Mouse (Mus musculus): ENCODE results near the gene Mpped2.

Gene Mpped2

DNA sequence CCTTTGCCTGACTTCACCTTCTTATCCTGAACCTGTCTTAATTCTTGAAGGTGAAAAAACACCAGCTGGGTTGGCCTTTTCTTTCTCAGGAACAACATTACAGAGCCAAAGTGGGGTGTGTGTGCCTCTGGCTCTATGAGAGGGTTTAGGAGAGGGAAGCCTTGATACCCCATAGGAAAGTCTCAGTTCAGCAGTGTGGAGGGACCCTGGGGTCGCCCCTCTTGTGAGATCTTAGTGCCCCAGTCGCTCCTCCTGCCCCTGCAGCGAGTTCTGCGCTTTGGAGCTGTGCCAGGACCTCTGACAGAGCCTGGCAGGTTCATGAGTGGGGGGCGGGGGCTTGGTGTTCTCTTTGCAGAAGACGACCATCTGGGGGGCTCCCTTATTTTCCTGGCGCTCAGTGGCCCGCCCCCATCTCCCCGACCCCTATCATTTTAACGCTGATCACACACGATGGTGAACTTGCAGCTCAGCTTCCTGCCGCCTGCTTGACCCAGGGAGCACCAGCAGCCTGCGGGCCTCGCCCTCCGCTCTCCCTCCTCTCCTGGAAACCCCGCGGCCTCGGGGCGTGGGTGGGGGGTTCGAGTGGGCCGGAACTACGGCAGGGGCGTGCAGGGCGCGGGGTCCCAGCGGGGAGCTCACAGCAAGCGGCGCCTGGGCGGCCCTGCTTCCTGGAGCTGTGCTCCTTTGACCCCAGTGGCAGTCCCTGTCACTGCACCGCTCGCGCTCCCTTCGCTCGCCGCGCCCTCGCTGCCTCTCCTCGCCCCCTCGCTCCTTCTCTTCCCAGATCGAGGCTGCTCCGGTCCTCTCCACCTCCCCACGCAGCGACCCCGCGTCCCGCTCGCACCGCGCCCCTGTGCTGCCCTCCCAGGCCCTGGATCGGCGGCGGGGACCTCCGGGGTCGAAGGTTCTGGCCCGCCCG lies at the start of gene Mpped2:
Gene Mpped2, plus strand, starts transcription at position 487 of the 919 bp plus-strand sequence.
- peak; percentile 79 to 82 for DNase-seq

DNA sequence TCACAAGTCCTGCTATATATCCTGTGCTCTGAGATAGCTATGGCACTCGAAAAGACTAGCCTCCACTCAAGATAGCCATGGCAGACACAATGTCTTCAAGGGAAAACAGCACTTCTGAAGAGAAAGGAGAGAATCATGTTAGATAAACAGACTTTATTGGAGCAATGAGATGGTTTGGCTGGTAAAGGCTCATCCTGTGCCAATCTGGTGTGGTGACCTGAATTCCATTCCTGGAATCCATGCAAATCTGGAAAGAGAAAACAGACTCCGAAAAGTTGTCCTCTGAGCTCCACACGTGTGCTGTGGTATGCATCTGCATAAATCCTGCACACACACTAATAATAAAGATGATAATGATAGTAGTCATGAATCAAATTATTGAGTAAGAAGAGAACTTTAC lies 48.3 kb upstream of the Mpped2 start:
- DNase-seq: peak in 1 of 2 experiments; percentile 21

DNA sequence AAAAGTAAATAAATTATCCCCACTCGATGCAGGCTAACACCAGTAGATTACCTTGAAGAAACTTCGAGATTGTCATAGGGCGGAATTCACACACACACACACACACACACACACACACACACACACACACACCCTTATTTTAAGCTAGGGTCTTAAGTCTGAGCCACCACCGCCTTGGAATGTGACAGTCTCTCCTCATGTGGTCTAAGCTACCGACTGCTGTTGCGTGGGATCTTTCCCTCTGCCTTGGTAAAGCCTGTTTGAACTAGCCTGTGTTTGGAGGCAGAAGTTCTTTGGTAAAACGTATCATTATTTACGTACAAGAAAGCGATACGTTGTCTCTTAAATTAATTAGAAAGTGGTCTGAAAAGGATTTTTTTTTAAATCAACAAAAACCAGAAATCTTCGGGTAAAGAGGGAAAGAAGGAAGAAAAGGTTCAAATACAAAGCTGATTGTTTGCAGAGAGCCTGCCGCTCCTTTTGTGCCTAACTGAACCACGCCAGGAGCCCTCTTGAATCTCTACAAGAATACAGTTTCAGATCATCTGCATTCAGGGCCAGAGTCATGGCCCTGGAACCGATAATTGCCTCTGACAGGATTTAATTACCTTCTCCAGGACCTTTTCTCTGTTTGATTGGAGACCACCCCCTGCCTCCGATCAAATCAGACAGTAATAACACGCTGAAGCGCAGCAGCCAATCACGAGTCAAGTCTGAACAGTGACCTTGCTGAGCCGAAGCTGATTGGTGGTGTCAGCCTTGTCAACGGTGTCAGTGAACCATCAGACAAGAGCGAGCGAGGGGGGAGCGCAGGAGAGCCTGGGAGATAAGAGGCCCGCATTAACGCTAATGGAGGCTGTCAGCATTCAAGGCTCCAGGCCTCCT lies 43.1 kb upstream of the Mpped2 start:
- peak; percentile 87 to 91 for DNase-seq

DNA sequence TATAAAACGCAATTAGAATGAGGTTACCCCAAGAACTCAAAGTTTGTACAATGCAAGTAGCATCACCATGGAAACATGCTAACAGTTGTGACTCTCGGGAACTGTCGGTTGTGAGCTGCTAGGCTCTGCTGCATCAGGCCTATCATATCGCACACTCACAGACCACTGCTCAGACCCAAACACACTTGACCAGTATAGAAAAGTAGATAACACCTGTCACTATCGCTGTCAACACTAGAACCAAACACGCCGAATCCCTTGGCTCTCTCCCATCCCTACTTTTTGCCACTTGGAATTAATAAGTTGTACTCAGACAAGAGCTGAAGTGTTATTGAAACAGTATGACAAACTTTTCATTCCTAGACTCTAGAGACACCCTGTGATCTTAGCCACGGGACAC lies 40.9 kb upstream of the Mpped2 start:
- DNase-seq: no peak

DNA sequence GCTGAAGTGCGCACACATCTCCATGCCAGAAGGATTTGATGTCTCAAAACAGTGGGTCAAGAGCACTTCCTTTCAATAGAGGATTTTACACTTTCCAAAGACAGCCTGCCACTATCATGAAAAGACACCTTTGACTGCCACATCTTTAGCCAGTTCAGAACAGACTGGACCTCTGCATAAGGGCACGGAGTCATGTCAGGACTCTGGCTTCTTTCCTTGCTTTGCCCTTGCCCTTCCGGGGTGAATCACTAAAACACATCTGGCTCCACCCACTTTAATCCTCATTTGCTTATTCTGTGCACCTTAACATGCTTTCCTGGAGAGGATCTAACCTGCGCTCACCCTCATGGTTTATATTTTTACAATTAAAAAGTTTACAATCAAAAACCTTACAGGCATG lies 40.3 kb upstream of the Mpped2 start:
- no peak for DNase-seq

DNA sequence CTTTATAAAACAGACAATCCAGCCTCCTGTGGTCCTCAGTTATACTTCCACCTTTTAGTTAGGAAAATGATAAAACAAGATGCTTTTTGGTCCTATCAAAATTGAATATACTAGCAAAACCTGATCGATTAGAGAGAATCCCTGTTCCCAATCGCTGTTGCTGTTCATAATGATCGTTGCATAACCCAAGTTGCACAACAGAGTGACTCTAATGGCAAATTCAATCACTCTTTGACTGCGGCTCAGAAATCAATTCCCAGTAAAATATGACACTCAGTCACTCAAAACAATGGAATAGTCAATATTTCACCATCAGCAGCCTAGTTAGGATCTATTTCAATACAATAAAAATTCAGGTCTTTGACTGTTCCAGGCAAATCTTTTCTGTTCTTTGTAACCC lies 39.8 kb upstream of the Mpped2 start:
- no peak for DNase-seq

DNA sequence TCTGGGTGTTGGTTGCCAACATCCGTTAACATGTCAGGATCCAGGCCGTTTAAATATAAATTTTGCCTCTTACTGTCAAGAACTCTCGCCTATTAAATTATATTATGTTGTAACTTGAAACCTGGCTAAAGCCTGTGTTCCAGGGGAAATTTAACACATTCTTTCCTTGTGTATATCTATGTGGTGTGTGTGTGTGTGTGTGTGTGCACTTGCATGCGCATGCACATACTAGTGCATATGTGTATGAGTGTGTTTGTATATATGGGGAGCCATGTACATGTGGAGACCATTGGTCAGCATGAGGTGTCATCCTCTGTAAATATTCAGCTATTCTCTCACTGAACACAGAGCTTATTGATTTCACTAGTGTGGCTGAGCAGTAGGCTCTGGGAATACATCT lies 37.8 kb upstream of the Mpped2 start:
- DNase-seq: no peak

DNA sequence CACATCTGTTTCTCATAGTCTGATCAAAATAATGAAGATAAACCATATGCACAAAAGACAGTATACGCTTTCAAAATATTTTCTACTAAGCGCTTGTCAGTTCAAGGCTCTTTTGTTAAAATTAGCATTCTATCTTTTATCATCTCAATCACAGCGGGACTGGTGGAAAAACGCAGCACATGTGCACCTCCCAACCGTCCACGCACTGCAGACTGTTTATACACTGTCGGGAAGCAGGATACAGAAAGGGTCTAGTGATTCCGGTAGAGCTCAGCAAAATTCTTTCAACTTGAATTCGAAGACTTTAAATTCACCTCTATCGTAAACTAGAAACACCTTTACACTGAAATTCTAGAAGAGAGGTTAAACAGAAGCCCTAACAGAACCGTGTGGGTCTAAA lies 27.8 kb upstream of the Mpped2 start:
- no peak for DNase-seq

DNA sequence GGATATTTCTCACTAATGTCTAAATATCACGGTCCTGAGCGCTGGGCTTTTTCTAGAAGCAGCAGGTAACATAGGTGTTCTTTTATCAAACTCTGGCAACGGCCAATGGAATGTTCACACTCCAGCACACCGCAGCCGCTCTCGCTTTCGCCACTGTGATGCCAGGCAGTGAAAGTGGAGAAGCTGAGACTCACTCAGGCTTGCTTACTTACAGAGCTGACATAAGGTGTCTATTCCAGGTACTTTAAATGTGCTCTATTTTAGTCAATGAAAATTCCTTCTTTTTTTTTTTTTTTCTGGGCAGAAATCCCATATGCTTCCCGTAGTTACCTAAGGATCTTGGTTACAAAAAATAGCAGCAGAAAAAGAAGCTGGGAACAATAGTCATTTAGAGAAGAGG lies 18.8 kb upstream of the Mpped2 start:
- DNase-seq: no peak

DNA sequence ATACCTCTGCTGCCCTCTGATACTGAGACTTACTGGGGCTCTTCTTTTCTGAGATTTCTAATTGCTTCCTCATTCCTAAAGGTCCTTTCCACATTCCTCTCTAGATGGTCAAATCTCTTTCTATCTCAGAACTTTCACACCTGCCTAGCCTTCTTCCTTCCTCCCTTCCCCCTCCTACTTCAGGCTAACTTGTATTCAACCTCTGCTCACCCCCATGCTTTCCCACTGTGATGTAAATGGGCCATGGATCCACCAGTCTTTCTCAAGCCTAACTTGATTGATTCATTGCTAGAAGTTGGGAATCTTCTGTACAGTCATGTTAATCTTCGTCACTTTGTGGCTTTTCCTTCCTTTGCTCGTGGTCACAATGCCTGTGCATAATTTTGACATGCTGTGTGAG lies 15.6 kb upstream of the Mpped2 start:
- no peak for DNase-seq

DNA sequence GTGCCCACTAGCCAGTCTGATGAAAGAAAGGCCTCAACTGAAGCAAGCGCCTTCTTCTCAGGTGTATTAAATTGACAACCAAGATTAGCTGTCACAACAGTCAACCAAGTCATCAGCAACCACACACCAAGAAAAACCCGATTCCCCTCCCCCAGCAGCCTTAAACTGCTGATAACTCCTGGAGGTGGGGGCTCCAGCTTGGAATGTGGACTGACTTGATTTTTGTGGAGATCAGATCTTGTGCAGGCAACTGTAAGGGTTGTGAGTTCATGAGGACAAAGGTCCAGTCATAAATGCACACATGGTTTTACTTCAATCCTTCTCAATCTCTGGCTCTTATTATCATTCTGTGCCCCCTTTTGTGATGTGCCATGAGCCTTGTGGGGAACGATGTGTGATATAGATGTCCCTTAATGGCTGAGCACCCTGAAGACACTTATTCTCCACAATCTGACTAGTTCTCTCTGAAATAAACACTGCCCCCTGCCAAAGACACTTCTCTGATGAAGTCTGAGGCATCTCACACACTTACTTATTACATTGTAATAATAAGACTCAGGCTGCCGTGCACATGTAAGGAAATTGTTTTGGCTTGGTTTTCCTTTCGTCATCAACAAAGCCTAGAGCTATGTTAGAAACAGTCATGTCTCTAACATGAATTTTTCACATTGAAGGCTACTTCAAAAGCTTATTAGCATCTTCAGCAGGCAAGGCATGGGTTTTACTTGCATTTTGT lies 13.2 kb upstream of the Mpped2 start:
- DNase-seq: no peak

DNA sequence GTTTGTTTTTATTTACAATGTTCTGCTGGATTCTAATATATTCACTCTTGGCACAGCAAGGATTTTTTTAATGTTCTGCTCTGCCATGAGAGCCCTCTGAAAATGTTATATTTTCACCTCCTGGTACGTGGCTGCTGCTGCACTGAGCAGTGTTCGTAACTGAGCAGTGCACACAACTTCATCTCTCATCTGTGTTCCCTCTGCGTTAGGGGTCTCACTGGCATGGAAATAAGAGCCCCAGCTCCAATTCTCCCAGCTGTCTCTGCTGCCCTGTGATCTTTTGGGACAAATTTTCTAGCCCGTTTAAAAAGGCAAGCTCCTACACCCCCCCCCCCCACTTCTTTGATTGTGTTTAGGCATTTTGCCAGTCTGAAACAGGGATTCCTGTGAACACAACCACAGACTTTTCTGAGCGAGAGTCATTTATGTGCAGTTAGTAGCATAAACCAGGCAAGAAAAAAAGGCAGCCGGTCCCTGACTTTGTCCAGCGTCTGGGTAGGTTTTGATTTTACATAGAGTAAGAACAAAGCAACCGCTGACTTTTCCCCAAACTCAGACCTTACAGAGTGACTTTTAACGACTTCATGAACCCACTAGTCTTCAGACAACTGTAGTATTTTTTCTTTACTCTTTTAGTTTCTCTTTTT lies 9.8 kb upstream of the Mpped2 start:
- no peak for DNase-seq

DNA sequence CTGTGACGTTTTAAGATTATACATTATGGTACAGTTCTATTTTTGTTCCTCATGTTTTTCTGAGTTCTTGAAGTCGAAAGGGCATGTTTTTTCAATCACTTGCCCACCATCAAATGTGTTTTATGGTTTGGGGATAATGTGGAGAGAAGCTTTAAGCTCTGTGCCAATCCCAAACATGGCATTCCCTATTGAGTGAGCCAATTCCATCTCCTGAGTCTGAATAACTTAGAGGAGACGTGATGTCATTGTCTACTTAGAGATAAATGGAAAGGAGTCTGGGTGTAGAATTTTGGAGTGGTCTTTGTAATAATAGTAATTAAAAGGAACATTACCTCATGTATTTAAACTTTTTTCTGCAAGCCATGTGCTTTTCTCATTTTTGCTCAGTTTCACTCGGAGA lies 9.2 kb upstream of the Mpped2 start:
- DNase-seq: no peak

DNA sequence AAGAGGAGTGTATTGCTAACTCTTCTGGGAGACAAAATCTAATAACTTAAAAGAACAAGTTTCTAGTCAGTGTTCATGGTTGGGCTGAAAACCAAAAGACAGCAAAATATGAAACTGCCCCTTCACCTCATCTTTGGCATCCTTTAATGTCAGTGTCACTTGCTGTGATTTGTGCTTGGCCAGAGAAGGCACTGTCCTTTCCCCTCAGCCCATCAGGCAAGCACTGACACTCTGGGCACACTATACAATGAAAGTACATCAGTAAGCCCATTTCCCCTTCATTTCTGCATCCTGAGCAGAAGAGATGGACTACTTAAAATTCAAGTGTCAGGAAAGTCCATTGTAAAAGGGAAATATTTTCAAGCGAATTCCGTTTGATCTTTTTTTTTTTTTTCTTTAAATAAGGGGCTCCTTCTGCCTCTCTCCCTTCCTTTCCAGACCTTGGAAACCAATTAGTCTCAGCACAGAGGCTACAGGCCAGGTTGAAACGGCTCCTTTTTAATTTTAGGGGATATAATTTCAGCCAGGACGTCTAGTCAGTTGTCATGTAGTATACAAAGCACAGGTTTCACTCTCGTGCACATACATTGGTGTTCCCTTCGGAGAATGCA lies 1.2 kb upstream of the Mpped2 start:
- no peak for DNase-seq

DNA sequence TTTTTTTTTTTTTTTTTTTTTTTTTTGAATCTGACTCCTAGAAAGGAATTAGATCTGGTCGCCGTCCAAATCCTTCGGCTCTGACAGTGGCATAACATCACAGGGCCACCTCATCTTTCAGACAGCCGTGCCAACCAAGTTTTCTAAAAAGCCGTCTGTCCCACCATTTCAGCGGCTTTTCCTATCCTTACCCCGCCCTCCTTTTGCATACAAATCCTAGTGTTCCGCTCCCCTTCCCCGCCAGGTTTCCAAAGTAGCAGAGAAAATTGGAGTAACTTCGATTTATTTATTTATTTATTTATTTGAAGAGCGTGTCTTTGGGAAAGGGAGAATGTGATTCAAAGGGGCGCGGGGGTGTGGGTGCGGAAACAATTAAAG lies 675 bp upstream of the Mpped2 start:
- peak in 1 of 2 experiments; percentile 41 for DNase-seq

DNA sequence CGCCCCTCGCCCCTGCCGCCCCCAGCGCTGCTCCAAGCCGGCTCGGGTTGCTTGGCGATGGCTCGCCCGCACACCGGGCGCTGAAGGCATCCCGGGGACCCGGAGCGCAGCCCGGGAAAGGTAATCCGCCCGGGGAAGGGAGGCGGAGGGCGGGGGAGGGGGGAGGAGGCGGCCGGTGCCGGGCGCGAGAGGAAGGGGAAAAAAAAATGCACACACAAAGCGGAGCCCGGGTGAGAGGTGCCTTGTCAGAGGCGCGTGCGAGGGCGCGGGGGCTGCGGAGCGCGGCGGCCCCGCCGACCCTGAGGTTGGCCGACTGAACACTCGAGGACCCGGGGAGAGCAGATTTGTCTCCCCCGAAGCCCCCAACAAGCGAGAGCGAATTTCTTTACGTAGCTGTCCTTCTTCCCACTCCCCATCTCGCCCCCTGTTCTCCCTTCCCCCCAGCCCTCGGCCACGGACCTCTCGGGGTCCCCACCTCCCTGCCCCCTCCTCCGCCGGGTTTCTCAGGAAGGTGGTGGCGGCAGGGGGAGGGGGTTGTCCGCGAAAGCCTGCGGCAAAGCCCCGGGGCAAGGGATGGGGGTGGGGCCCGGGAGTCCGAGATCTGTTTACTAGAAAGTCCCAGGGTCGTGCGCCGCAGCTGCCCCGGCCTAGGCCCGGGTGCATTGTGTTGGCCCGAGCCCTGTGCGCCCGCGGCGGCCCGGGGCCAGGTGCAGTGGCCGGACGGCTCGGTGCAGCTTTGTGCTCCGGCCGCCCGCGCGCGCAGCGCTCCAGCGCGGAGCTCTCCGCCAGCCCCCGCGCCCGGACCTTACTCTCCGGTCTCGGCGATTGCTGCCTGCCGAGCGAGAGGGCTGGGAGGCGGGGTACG lies 865 bp downstream of the Mpped2 start:
- peak; percentile 83 to 85 for DNase-seq

DNA sequence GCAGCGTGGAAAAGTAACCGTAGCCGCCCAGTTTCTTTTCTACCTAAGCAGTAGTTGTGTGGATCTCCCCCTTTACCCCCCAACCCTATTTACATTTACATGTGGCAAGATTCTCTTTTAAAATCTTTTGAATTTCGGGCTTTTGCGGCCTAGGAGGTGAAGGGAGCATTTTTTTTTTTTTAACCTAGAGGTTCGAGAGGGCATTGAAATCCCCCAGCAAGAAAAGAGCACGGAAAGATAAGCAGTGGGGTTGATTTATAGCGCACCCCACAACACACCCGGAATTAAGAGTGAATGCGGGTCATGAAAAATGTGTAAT lies 1.5 kb downstream of the Mpped2 start:
- DNase-seq: no peak

DNA sequence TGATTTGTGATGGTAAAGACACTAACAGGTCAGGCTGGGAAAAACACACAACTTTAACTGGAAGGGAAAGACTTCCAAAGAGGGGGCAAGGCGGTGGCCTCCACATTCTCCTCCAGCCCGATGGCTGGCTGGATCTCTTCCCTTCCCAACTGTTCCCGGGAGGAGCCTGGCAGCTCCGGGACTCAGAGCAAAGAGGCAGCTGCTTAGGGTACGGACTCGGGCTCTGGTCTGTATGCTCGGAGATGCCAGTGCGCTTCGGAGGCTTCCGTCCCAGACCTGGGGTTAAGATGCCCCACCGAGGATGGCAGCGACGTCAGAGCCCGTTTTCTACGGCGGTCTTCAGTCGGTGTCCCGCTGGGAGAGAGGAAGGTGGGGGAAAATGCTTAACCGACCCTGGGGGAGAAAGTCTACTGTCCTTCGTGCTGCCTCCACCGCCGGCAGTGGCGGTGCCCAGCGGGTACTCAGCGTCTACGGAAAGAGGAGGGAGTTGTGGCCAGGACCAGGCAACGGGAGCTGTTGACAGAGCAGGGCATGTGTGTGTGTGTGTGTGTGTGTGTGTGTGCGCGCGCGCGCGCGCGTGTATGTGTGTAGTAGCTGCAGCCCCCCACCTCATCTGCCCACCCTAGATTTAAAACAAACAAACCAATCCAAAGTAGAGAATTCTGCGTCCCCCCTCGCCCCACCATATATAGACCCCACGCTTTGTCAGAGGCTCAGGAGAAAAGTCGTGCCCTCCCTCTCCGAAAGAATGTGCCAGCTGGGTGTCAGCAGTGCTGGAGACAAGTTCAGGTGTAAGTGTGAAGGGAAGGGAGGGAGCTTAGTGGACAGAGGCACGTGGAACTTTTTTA lies 2.0 kb downstream of the Mpped2 start:
- peak; percentile 78 to 80 for DNase-seq

DNA sequence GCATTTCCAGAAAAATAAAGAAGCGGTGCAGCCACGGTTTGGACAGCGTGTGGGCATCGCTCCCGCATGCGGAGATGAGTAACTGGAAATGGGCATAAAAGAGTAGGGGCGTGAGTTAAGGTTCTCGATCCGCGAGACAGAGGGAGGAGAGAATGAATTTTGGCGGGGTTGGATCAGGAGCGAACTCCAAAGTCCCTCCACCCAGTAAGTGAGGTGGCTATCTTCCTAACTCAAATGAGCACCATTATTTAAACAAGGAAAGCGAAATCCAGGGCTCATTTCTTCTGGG lies 2.6 kb downstream of the Mpped2 start:
- DNase-seq: no peak

DNA sequence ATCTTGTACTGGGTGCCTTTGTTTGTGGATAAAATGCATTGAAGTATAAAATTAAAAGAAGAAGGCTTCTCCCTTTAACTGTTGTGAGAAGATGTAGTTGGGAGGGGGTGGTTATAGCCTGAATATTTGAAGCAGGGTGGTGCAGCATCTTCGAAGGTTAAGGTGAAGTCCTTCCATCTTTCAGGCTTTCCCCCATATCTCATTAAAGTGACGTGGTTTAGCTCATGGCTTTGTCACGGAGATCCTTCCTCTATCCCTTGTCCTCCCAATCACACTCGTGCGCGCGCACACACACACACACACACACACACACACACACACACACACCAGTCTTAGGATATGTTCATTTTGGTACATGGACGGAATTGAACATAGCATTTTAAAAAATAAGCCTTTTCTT lies 3.3 kb downstream of the Mpped2 start:
- DNase-seq: no peak

DNA sequence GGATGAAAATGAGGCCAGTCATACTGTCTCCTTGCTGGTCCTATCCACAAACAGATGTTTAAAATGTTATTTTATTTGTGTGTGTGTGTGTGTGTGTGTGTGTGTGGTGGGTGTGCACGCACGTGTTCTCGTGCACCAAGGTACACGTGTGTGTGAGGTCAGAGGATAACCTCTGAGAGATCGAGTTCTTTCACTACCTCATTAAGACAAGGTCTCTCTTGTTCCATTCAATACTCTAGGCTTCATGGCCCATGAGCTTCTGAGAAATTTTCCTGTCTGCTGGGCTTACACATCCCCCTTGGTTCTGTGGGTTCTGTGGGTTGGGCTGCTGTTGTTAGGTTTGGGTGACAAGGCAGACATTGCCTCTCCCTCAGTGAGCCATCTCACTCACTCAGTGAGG lies 12.6 kb downstream of the Mpped2 start:
- no peak for DNase-seq
